Mouse (Mus musculus): ENCODE data around the gene Gxylt1. TPM values are rescaled to one million over a fixed set of nuclear protein-coding genes. Genes with fewer than 3 reads are reported as not detected.

The Gxylt1 gene
- polyA plus RNA-seq, 1 experiment, result 16.2 TPM

DNA sequence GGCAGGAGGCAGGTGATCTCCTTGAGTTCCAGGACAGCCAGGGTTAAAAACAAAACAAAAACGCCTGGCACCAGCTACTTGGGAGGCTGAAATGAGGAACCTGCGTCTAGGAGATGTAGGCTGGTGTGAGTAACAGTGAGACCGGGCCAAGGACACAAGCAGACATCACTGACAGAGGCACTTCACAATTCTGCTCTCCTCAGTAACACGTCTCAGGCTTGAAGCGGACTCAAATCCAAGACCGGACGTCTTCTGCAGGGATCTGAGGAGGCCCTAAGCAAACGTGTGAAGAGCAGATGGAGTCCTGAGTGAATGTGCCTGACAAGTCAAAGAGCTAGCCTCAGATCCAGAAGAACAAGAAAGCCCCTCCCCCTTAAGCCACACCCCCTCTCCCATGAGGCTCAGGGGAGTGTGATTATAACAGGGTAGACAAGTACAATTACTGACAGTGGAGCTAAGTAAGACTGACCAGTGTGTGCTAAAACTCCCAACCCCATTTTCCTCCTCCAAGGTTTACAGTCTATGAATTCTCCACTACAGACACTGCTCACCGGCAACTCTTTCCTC lies 4.6 kb downstream of the Gxylt1 start:
- no peak for TF ChIP-seq POLR2A (IDR thresholded peaks at IDR 0.05; ENCODE audit: control insufficient read depth, low read depth, low read length)
- TF ChIP-seq CTCF (IDR thresholded peaks at IDR 0.05; ENCODE audit: control insufficient read depth, insufficient read depth, insufficient replicate concordance, low read depth, low read length), result no peak
- Histone ChIP-seq H3K27ac (ENCODE audit: control insufficient read depth, insufficient read depth, low read depth, low read length) (no peak overlapping the region), H3K36me3 (ENCODE audit: control insufficient read depth, insufficient read depth, low read length) (no peaks in the 10 kb centered on the region), H3K4me1 (ENCODE audit: control insufficient read depth, insufficient read depth, low read length) (0 out of 2 replicates have a peak, but pooled peaks cover 4% of the 10 kb centered on the region), H3K4me3 (ENCODE audit: control insufficient read depth, low read depth, low read length) (no peak overlapping the region), H3K27me3 (ENCODE audit: control insufficient read depth, insufficient read depth, low read length) (no peaks in the 10 kb centered on the region)

DNA sequence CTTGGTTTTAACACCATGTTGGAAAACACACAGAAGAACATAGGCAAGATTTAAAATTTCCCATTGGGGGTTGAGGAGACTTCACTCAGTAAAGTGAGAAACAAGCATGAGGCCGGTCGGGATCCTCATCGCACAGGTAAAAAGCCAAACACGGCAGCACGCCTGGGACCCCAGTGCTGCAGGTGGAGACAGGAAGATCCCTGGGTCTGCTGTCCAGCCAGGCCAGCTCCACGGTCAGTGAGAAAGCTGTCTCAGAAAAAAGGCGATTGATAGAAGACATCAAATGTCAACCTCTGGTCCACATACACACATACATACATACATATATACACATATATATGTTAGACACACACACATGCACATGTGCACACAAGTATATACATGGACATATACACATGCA lies 5.4 kb downstream of the Gxylt1 start:
- H3K27me3 ChIP-seq (ENCODE audit: control insufficient read depth, insufficient read depth, low read length), result no peaks in the 10 kb centered on the region
- H3K36me3 ChIP-seq (ENCODE audit: control insufficient read depth, insufficient read depth, low read length), result no peaks in the 10 kb centered on the region
- H3K4me1 ChIP-seq (ENCODE audit: control insufficient read depth, insufficient read depth, low read length), result 0 out of 2 replicates have a peak, but pooled peaks cover 4% of the 10 kb centered on the region
- no peak overlapping the region for H3K4me3 ChIP-seq (ENCODE audit: control insufficient read depth, low read depth, low read length)
- no peak overlapping the region for H3K27ac ChIP-seq (ENCODE audit: control insufficient read depth, insufficient read depth, low read depth, low read length)
- TF ChIP-seq POLR2A (IDR thresholded peaks at IDR 0.05; ENCODE audit: control insufficient read depth, low read depth, low read length), result no peak
- no peak for TF ChIP-seq CTCF (IDR thresholded peaks at IDR 0.05; ENCODE audit: control insufficient read depth, insufficient read depth, insufficient replicate concordance, low read depth, low read length)

- Histone ChIP-seq H3K27ac (ENCODE audit: control insufficient read depth, insufficient read depth, low read depth, low read length) (no peak overlapping the region), H3K4me3 (ENCODE audit: control insufficient read depth, low read depth, low read length) (no peak overlapping the region), H3K27me3 (ENCODE audit: control insufficient read depth, insufficient read depth, low read length) (no peaks in the 10 kb centered on the region), H3K36me3 (ENCODE audit: control insufficient read depth, insufficient read depth, low read length) (no peaks in the 10 kb centered on the region), H3K4me1 (ENCODE audit: control insufficient read depth, insufficient read depth, low read length) (no peaks in the 10 kb centered on the region)
- TF ChIP-seq POLR2A (IDR thresholded peaks at IDR 0.05; ENCODE audit: control insufficient read depth, low read depth, low read length) (no peak), CTCF (IDR thresholded peaks at IDR 0.05; ENCODE audit: control insufficient read depth, insufficient read depth, insufficient replicate concordance, low read depth, low read length) (no peak)
These were observed 7.0 kb downstream of the Gxylt1 start for GRCm38 (mm10) chr15:93268001-93268400.

DNA sequence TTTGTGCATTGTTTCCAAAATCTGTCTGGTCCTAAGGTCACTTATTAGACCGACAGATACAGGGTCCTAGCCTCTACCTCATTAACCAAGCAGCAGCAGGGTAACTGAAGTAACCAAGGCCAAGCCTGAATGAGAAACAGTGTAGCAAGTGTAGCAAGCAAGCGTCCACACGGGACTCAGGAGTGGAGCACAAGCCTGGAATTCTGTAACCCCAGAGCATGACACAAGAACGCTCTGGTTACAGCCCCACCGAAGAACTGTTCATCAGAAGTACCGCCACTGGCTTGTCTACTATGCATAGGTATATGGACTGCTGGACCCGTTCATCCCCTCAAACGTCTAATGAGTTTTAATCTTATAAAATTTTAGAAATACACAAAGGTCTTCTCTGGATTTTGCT lies 7.5 kb downstream of the Gxylt1 start:
- no peak for TF ChIP-seq POLR2A (IDR thresholded peaks at IDR 0.05; ENCODE audit: control insufficient read depth, low read depth, low read length)
- no peak for TF ChIP-seq CTCF (IDR thresholded peaks at IDR 0.05; ENCODE audit: control insufficient read depth, insufficient read depth, insufficient replicate concordance, low read depth, low read length)
- Histone ChIP-seq H3K27me3 (ENCODE audit: control insufficient read depth, insufficient read depth, low read length) (no peaks in the 10 kb centered on the region), H3K36me3 (ENCODE audit: control insufficient read depth, insufficient read depth, low read length) (no peaks in the 10 kb centered on the region), H3K27ac (ENCODE audit: control insufficient read depth, insufficient read depth, low read depth, low read length) (no peak overlapping the region), H3K4me1 (ENCODE audit: control insufficient read depth, insufficient read depth, low read length) (no peaks in the 10 kb centered on the region), H3K4me3 (ENCODE audit: control insufficient read depth, low read depth, low read length) (no peak overlapping the region)

- H3K27ac ChIP-seq (ENCODE audit: control insufficient read depth, insufficient read depth, low read depth, low read length), result no peak overlapping the region
- no peak overlapping the region for H3K4me3 ChIP-seq (ENCODE audit: control insufficient read depth, low read depth, low read length)
- no peaks in the 10 kb centered on the region for H3K27me3 ChIP-seq (ENCODE audit: control insufficient read depth, insufficient read depth, low read length)
- TF ChIP-seq CTCF (IDR thresholded peaks at IDR 0.05; ENCODE audit: control insufficient read depth, insufficient read depth, insufficient replicate concordance, low read depth, low read length) (no peak), POLR2A (IDR thresholded peaks at IDR 0.05; ENCODE audit: control insufficient read depth, low read depth, low read length) (no peak)
- no peaks in the 10 kb centered on the region for H3K36me3 ChIP-seq (ENCODE audit: control insufficient read depth, insufficient read depth, low read length)
- no peaks in the 10 kb centered on the region for H3K4me1 ChIP-seq (ENCODE audit: control insufficient read depth, insufficient read depth, low read length)
These were observed 8.6 kb downstream of the Gxylt1 start for GRCm38 (mm10) chr15:93266361-93266760.

DNA sequence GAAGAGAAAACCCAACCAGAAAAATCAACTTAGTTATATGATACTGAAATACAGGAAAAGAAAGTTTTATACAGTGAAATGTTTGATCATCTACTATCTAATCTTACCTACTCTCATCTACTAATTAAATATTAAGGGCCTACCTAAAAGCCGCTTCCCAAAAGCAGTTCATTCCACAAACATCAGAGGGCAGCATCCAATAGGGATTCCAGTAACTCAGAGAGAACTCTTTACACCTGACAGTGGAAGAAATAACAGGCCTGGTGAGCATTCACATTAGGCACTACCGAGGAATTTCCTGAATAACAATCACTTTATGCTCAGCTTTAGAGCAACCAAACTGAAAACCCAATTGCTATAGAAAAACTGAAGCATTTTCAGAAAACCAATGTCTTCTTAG lies 9.3 kb downstream of the Gxylt1 start:
- H3K27ac ChIP-seq (ENCODE audit: control insufficient read depth, insufficient read depth, low read depth, low read length), result no peak overlapping the region
- TF ChIP-seq CTCF (IDR thresholded peaks at IDR 0.05; ENCODE audit: control insufficient read depth, insufficient read depth, insufficient replicate concordance, low read depth, low read length) (no peak), POLR2A (IDR thresholded peaks at IDR 0.05; ENCODE audit: control insufficient read depth, low read depth, low read length) (no peak)
- no peaks in the 10 kb centered on the region for H3K4me1 ChIP-seq (ENCODE audit: control insufficient read depth, insufficient read depth, low read length)
- H3K36me3 ChIP-seq (ENCODE audit: control insufficient read depth, insufficient read depth, low read length), result no peaks in the 10 kb centered on the region
- H3K27me3 ChIP-seq (ENCODE audit: control insufficient read depth, insufficient read depth, low read length), result no peaks in the 10 kb centered on the region
- H3K4me3 ChIP-seq (ENCODE audit: control insufficient read depth, low read depth, low read length), result no peak overlapping the region

DNA sequence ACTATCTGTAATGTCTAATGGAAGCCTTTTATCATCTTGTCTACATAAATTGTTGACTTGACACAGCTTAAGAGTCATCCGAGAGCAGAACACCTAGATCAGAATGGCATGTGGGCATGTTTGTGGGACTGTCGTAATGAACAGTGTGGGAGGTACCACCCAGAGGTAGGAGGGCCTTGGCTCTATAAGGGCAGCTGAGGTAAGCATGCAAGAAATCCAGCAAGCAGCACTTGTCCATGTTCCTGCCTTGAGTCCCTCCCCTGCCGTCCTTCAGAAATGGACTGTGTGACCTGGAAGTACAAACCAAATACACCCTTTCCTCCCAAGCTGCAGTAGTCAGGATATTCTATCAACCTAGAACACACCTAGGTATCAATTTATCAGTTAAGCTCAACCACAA lies 9.7 kb downstream of the Gxylt1 start:
- no peak overlapping the region for H3K27ac ChIP-seq (ENCODE audit: control insufficient read depth, insufficient read depth, low read depth, low read length)
- TF ChIP-seq POLR2A (IDR thresholded peaks at IDR 0.05; ENCODE audit: control insufficient read depth, low read depth, low read length), result no peak
- no peak for TF ChIP-seq CTCF (IDR thresholded peaks at IDR 0.05; ENCODE audit: control insufficient read depth, insufficient read depth, insufficient replicate concordance, low read depth, low read length)
- H3K4me1 ChIP-seq (ENCODE audit: control insufficient read depth, insufficient read depth, low read length), result no peaks in the 10 kb centered on the region
- H3K4me3 ChIP-seq (ENCODE audit: control insufficient read depth, low read depth, low read length), result no peak overlapping the region
- H3K36me3 ChIP-seq (ENCODE audit: control insufficient read depth, insufficient read depth, low read length), result no peaks in the 10 kb centered on the region
- no peaks in the 10 kb centered on the region for H3K27me3 ChIP-seq (ENCODE audit: control insufficient read depth, insufficient read depth, low read length)

DNA sequence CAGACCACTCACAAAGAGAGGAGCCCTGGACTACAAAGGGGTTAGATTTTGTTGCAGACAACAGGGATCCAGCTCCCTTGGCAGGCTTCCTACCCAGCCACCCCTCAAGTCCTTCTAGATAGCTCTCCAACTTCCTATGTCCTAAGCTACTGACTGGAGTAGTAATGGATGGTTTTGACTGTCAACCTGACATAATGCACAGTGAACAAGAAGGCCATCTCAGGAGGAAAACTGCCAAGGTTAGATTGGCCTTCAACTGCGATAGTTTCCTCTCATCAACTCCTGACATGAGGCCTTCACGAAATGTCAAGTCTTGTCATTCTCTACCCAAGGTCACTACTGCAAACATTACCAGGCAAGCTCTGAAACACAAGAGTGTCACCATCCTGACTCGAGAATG lies 10.8 kb downstream of the Gxylt1 start:
- no peak overlapping the region for H3K4me3 ChIP-seq (ENCODE audit: control insufficient read depth, low read depth, low read length)
- no peaks in the 10 kb centered on the region for H3K27me3 ChIP-seq (ENCODE audit: control insufficient read depth, insufficient read depth, low read length)
- TF ChIP-seq POLR2A (IDR thresholded peaks at IDR 0.05; ENCODE audit: control insufficient read depth, low read depth, low read length), result no peak
- TF ChIP-seq CTCF (IDR thresholded peaks at IDR 0.05; ENCODE audit: control insufficient read depth, insufficient read depth, insufficient replicate concordance, low read depth, low read length), result no peak
- H3K27ac ChIP-seq (ENCODE audit: control insufficient read depth, insufficient read depth, low read depth, low read length), result no peak overlapping the region
- H3K36me3 ChIP-seq (ENCODE audit: control insufficient read depth, insufficient read depth, low read length), result no peaks in the 10 kb centered on the region
- H3K4me1 ChIP-seq (ENCODE audit: control insufficient read depth, insufficient read depth, low read length), result no peaks in the 10 kb centered on the region
